Comparison of ENCODE assay signal across 10 mouse cellular contexts in the genomic region with DNA sequence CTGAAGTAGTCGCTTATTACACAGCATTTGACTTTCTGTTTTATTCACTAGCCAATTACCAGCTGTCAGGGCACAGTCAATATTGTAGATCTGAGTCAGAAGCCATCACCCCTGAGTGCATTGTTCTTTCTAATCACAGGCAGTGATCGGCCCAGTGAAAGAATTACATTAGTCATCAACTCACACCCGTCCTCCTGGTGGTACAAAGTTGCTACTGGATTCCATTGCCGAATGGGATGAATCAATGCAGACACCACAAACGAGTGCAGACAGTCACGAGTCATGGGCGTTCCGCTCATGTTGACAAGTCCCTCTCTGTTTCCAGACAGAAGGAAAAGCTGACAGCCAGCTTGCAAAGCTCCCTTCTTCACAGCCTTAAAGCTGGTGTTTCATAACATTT. TPM values are rescaled to one million over a fixed set of nuclear protein-coding genes. Genes with fewer than 3 reads are reported as not detected.
A peak's percentile ranks its signal among the peaks of the same experiment; 100 is the strongest.
DNase-seq lines count a peak whose midpoint lies in the region; ATAC-seq and TF ChIP-seq lines count a peak whose summit lies in the region.
"Had no signal": no experiment of that assay in that cellular context is flagged by ENCODE, and none has a peak within 500 bp of the region (broad histone marks: within the 10 kb centered on the region; RNA-seq: fewer than 3 reads in every experiment).

No protein-coding gene starts in this region.

- 52% methylated on average over 8 of the region's 8 CpGs for WGBS in heart, embryonic 10.5 days
- WGBS in midbrain, embryonic 16.5 days = 51% methylated on average over 8 of the region's 8 CpGs
- WGBS in midbrain, embryonic 10.5 days = 76% methylated on average over 8 of the region's 8 CpGs
- 57% methylated on average over 8 of the region's 8 CpGs for WGBS in forebrain, embryonic 12.5 days

- no peak overlapping the region for H3K4me2 ChIP-seq in midbrain, embryonic 16.5 days (ENCODE audit: low read length)
- no peak overlapping the region for H3K4me2 ChIP-seq in forebrain, embryonic 12.5 days

- H3K4me3 ChIP-seq in heart, embryonic 10.5 days = no peak overlapping the region
- H3K4me3 ChIP-seq in midbrain, embryonic 16.5 days (ENCODE audit: low read depth, low read length) = no peak overlapping the region
- no peak overlapping the region for H3K4me3 ChIP-seq in midbrain, embryonic 10.5 days
- no peak overlapping the region for H3K4me3 ChIP-seq in forebrain, embryonic 12.5 days (replicated peaks)

- H3K9ac ChIP-seq in midbrain, embryonic 16.5 days (ENCODE audit: low read depth, low read length) = no peak overlapping the region
- no peak overlapping the region for H3K9ac ChIP-seq in forebrain, embryonic 12.5 days

- no peak for TF ChIP-seq POLR2A in brain, embryonic 14.5 days (IDR thresholded peaks at IDR 0.05; ENCODE audit: borderline replicate concordance, extremely low read depth, insufficient read depth, insufficient read length, poor library complexity, severe bottlenecking)

- peak; percentile 20 to 22 for DNase-seq in heart, adult 18-20 months
- no peak for DNase-seq in heart, embryonic 10.5 days (ENCODE audit: low spot score)
- no peak for DNase-seq in midbrain, embryonic 10.5 days (ENCODE audit: low spot score)
- DNase-seq in brain, embryonic 14.5 days (ENCODE audit: low read depth) = peak; percentile 36
- peak; percentile 38 for DNase-seq in telencephalon, adult 2 months (ENCODE audit: low read depth, low spot score)
- DNase-seq in kidney, postnatal 10 days = no peak
- DNase-seq: lung, adult 18-20 months had no signal

- peak; percentile 18; the same call in 1 of the 2 replicates for TF ChIP-seq CTCF in brain, embryonic 14.5 days (IDR thresholded peaks at IDR 0.05; ENCODE audit: borderline replicate concordance, extremely low read depth, insufficient read depth, insufficient read length)

- peaks cover 28% of the 10 kb centered on the region for H3K36me3 ChIP-seq in heart, embryonic 10.5 days
- no peaks in the 10 kb centered on the region for H3K36me3 ChIP-seq in midbrain, embryonic 16.5 days (ENCODE audit: control insufficient read depth, insufficient read depth, low read length)
- H3K36me3 ChIP-seq in midbrain, embryonic 10.5 days = no peaks in the 10 kb centered on the region
- H3K36me3 ChIP-seq in forebrain, embryonic 12.5 days (replicated peaks) = no peaks in the 10 kb centered on the region
- H3K36me3 ChIP-seq: G1E had no signal

- H3K9me3 ChIP-seq in heart, embryonic 10.5 days = no peaks in the 10 kb centered on the region
- H3K9me3 ChIP-seq in midbrain, embryonic 16.5 days (replicated peaks; ENCODE audit: control insufficient read depth, low read length, poor library complexity, severe bottlenecking) = no peaks in the 10 kb centered on the region
- H3K9me3 ChIP-seq in midbrain, embryonic 10.5 days (replicated peaks) = no peaks in the 10 kb centered on the region
- no peaks in the 10 kb centered on the region for H3K9me3 ChIP-seq in forebrain, embryonic 12.5 days
- H3K9me3 ChIP-seq: G1E had no signal

- no peak overlapping the region for H3K27ac ChIP-seq in heart, embryonic 10.5 days
- no peak overlapping the region for H3K27ac ChIP-seq in midbrain, embryonic 16.5 days (ENCODE audit: low read length)
- H3K27ac ChIP-seq in midbrain, embryonic 10.5 days (replicated peaks) = no peak overlapping the region
- no peak overlapping the region for H3K27ac ChIP-seq in forebrain, embryonic 12.5 days

- no peaks in the 10 kb centered on the region for H3K27me3 ChIP-seq in heart, embryonic 10.5 days (ENCODE audit: insufficient read depth, poor library complexity, severe bottlenecking)
- H3K27me3 ChIP-seq in midbrain, embryonic 16.5 days (ENCODE audit: control insufficient read depth, insufficient read depth, low read depth, low read length) = no peaks in the 10 kb centered on the region
- no peaks in the 10 kb centered on the region for H3K27me3 ChIP-seq in midbrain, embryonic 10.5 days (ENCODE audit: low read depth, poor library complexity, severe bottlenecking)
- no peaks in the 10 kb centered on the region for H3K27me3 ChIP-seq in forebrain, embryonic 12.5 days

- no peaks in the 10 kb centered on the region for H3K4me1 ChIP-seq in heart, embryonic 10.5 days
- H3K4me1 ChIP-seq in midbrain, embryonic 16.5 days (ENCODE audit: control insufficient read depth, insufficient read depth, low read length) = peaks cover 4% of the 10 kb centered on the region; the same call in 1 of the 2 replicates
- H3K4me1 ChIP-seq in midbrain, embryonic 10.5 days = no peaks in the 10 kb centered on the region
- no peaks in the 10 kb centered on the region for H3K4me1 ChIP-seq in forebrain, embryonic 12.5 days

- 0 out of 2 replicates have a peak, but pooled peaks have one; percentile 32 for ATAC-seq in midbrain, embryonic 16.5 days
- ATAC-seq in forebrain, embryonic 12.5 days (ENCODE audit: low FRiP score) = no peak

RNA-seq across cellular contexts. Expression of a gene that starts 22.7 kb away (rescaled TPM):
- total RNA-seq in heart, adult 18-20 months (2021) = 10 to 100 TPM; 12.3 to 15.6 TPM
- polyA plus RNA-seq in heart, embryonic 10.5 days (2016; fragmentation: Nextera tagmentation; extraction: Ambion mirVana) = 35.3 and 36.2 TPM in 2 replicates
- polyA plus RNA-seq in midbrain, embryonic 16.5 days (2015; fragmentation: Nextera tagmentation; extraction: Ambion mirVana) = 6.6 and 7.3 TPM in 2 replicates
- 16.8 and 19.0 TPM in 2 replicates for polyA plus RNA-seq in midbrain, embryonic 10.5 days (2016; fragmentation: Nextera tagmentation; extraction: Ambion mirVana)
- 6.9 and 9.1 TPM in 2 replicates for polyA plus RNA-seq in brain, embryonic 14.5 days (2012; rRNA removed)
- 9.6 and 15.0 TPM in 2 replicates for polyA plus RNA-seq in forebrain, embryonic 12.5 days (2016; fragmentation: Nextera tagmentation; extraction: Ambion mirVana)
- polyA plus RNA-seq: G1E had no signal

RNA-seq across cellular contexts. Expression of a gene that starts 32.6 kb away (rescaled TPM):
- total RNA-seq in heart, adult 18-20 months (2021) = under 1 TPM; 0.51 to 0.60 TPM
- 0.29 and 0.34 TPM in 2 replicates for polyA plus RNA-seq in heart, embryonic 10.5 days (2016; fragmentation: Nextera tagmentation; extraction: Ambion mirVana)
- polyA plus RNA-seq in midbrain, embryonic 16.5 days (2015; fragmentation: Nextera tagmentation; extraction: Ambion mirVana) = 0.23 and 0.36 TPM in 2 replicates
- polyA plus RNA-seq in midbrain, embryonic 10.5 days (2016; fragmentation: Nextera tagmentation; extraction: Ambion mirVana) = 0.21 and 0.39 TPM in 2 replicates
- 0.21 and 0.90 TPM in 2 replicates for polyA plus RNA-seq in brain, embryonic 14.5 days (2012; rRNA removed)
- polyA plus RNA-seq in forebrain, embryonic 12.5 days (2016; fragmentation: Nextera tagmentation; extraction: Ambion mirVana) = 0.32 TPM in 2 replicates
- polyA plus RNA-seq: G1E had no signal

RNA-seq across cellular contexts. Expression of a gene that starts 59.2 kb away (rescaled TPM):
- total RNA-seq in heart, adult 18-20 months (2021) = 1 to 10 TPM in 1 of 2 experiments, under 1 TPM in 1; 0.37 to 1.4 TPM
- polyA plus RNA-seq in heart, embryonic 10.5 days (2016; fragmentation: Nextera tagmentation; extraction: Ambion mirVana) = 0.10 and 0.11 TPM in 2 replicates
- 0.22 and 0.28 TPM in 2 replicates for polyA plus RNA-seq in midbrain, embryonic 16.5 days (2015; fragmentation: Nextera tagmentation; extraction: Ambion mirVana)
- polyA plus RNA-seq in midbrain, embryonic 10.5 days (2016; fragmentation: Nextera tagmentation; extraction: Ambion mirVana) = 0.25 and 0.32 TPM in 2 replicates
- polyA plus RNA-seq in brain, embryonic 14.5 days (2012; rRNA removed) = 0.42 and 0.75 TPM in 2 replicates
- 0.18 and 0.19 TPM in 2 replicates for polyA plus RNA-seq in forebrain, embryonic 12.5 days (2016; fragmentation: Nextera tagmentation; extraction: Ambion mirVana)
- polyA plus RNA-seq: G1E had no signal

Comparison
In these comparisons a context has a peak if more than half of its experiments do, and no peak if none do; other contexts are left out.
1. DNase-seq: peak in heart, adult 18-20 months (2 of 2), brain, embryonic 14.5 days (single experiment) and telencephalon, adult 2 months (single experiment); none in heart, embryonic 10.5 days (single experiment), midbrain, embryonic 10.5 days (single experiment) and kidney, postnatal 10 days (single experiment).